Mouse (Mus musculus) forebrain, embryonic 14.5 days (tissue): ENCODE results near the gene Saa2. TPM values are rescaled to one million over a fixed set of nuclear protein-coding genes. Genes with fewer than 3 reads are reported as not detected.

Experiments
- ATAC-seq: fragments of 200-750 bp; cut with Nextera tagmentation; 2 replicates; pipeline ENCODE4 v1.8.0; 2017; ENCODE audit warnings: mild to moderate bottlenecking, moderate library complexity
- DNase-seq: peaks from one replicate; pipeline ENCODE4 v3.0.0-alpha.2; 2015; ENCODE audit warnings: low spot score
- H3K27ac ChIP-seq: fragments of 300-500 bp; sonication (generic); 2 replicates; pipeline ENCODE4 v1.5.1; 2014; ENCODE audit warnings: low read depth, mild to moderate bottlenecking, control low read depth, low read length, moderate library complexity
- H3K27me3 ChIP-seq: fragments of 300-500 bp; sonication (generic); replicated peaks from 2 replicates; pipeline ENCODE4 v1.6.1; 2014; ENCODE audit warnings: low read length, control low read depth, mixed read lengths; ENCODE audit not compliant: control insufficient read depth, insufficient read depth
- H3K36me3 ChIP-seq: fragments of 300-500 bp; sonication (generic); 2 replicates; pipeline ENCODE4 v1.6.1; 2014; ENCODE audit warnings: low read length, control low read depth; ENCODE audit not compliant: control insufficient read depth, insufficient read depth
- H3K4me1 ChIP-seq: fragments of 300-500 bp; sonication (generic); 2 replicates; pipeline ENCODE4 v1.6.1; 2014; ENCODE audit warnings: antibody characterized with exemption, low read length, control low read depth; ENCODE audit not compliant: control insufficient read depth, insufficient read depth
- H3K4me2 ChIP-seq: fragments of 300-500 bp; sonication (generic); 2 replicates; pipeline ENCODE4 v1.6.1; 2014; ENCODE audit warnings: mild to moderate bottlenecking, control low read depth, low read length
- H3K4me3 ChIP-seq: fragments of 300-500 bp; sonication (generic); 2 replicates; pipeline ENCODE4 v1.5.1; 2014; ENCODE audit warnings: low read depth, low read length, control low read depth
- H3K9ac ChIP-seq: fragments of 300-500 bp; sonication (generic); 2 replicates; pipeline ENCODE4 v1.6.1; 2014; ENCODE audit warnings: mild to moderate bottlenecking, low read length, control low read depth, moderate library complexity
- H3K9me3 ChIP-seq: fragments of 300-500 bp; sonication (generic); replicated peaks from 2 replicates; pipeline ENCODE4 v1.6.1; 2016; ENCODE audit warnings: low read length, control low read depth, mixed read lengths; ENCODE audit not compliant: control insufficient read depth
- WGBS: fragments of 180-500 bp; shearing (Covaris S2); extraction: QIAGEN DNeasy Blood & Tissue Kit; methylation state at CpG from one replicate; pipeline ENCODE4 v1.1.7; 2014; 5-methylcytosine and 5-hydroxymethylcytosine counted together
- polyA plus RNA-seq: library from polyadenylated mRNA; unstranded; fragments of >200 nt; fragmentation: Nextera tagmentation; extraction: Ambion mirVana; gene quantifications from 2 replicates; pipeline ENCODE4 v1.2.1, GENCODE M21; 2014

Saa2 gene
- polyA plus RNA-seq, result not detected in 2 replicates

DNA sequence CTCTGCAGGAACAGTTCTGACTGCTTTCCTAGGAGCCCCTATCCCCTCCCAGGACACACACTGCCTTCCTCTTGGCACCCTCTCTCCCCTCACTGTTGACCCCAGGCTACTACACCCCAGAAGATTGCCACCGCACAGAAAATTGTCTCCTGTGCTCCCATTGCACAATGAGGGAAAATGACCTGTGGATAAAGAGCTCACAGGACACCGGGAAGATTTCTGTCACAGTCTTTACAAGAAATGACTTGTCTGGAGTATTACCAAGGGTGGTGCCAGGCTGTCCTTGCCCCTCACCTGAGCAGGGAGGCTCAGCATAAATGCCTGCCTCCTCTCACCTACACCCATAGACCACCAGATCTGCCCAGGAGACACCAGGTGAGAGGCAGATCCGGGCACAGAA lies at the start of gene Saa2:
TSS of gene Saa2 (plus strand) at position 301 of the 400 bp plus-strand sequence.
- ATAC-seq (no peak), DNase-seq (no peak)
- Histone ChIP-seq H3K27ac (no peak within 1 kb of the TSS), H3K27me3 (no peaks in the 10 kb centered on the region), H3K36me3 (no peaks in the 10 kb centered on the region), H3K9me3 (no peaks in the 10 kb centered on the region), H3K4me1 (no peaks in the 10 kb centered on the region), H3K4me2 (no peak within 1 kb of the TSS), H3K4me3 (no peak within 1 kb of the TSS), H3K9ac (no peak within 1 kb of the TSS)
- WGBS, result 74% methylated on average over 3 of the region's 3 CpGs

DNA sequence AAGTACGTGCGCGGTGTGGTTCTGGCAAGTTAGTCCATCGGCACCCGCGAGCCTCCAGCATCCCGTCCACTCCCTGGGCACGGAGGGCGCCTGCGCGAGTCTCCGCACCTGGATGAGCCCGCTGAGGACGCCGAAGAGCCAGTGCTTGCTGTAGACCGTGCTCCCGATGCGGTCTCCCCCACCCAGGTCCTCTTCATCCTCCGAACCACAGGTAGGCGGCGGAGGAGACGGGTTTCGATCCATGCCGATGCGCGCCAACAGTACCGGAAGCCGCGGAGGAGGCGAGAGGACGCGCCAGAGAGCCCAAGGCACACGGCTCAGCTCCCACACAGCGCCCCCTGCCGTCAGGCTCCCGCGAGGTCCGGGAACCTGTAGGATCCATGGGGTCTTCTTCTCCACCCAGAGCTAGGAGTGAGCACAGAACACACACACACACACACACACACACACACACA lies 41.2 kb upstream of the Saa2 start, which contains the start of gene Saal1:
TSS of gene Saal1 (minus strand) at position 291 of the 455 bp plus-strand sequence.
- peak within 1 kb of the TSS; percentile 76 for H3K27ac ChIP-seq
- H3K36me3 ChIP-seq, result peaks cover 25% of the 10 kb centered on the region

GRCm38 (mm10) chr7:46712250-46712649 lies 39.3 kb upstream of the Saa2 start:
- Histone ChIP-seq H3K4me3 (no peak overlapping the region), H3K9me3 (no peaks in the 10 kb centered on the region), H3K9ac (no peak overlapping the region), H3K4me1 (peaks cover 5% of the 10 kb centered on the region; the same call in 1 of the 2 replicates), H3K4me2 (no peak overlapping the region), H3K36me3 (peaks cover 11% of the 10 kb centered on the region), H3K27me3 (no peaks in the 10 kb centered on the region), H3K27ac (no peak overlapping the region)
- WGBS, result 80% methylated on average over 6 of the region's 6 CpGs
- DNase-seq (no peak), ATAC-seq (no peak)

More for the DNA sequence above, 41.2 kb upstream of the Saa2 start, which contains the start of gene Saal1:
- peaks cover 5% of the 10 kb centered on the region; the same call in 1 of the 2 replicates for H3K4me1 ChIP-seq
- no peaks in the 10 kb centered on the region for H3K9me3 ChIP-seq
- peak within 1 kb of the TSS; percentile 95 for H3K9ac ChIP-seq
- H3K4me3 ChIP-seq, result peak within 1 kb of the TSS; percentile 85
- H3K27me3 ChIP-seq, result no peaks in the 10 kb centered on the region
- DNase-seq (peak; percentile 93), ATAC-seq (peak; percentile 98)
- WGBS, result under 1% methylated on average over 37 of the region's 38 CpGs
- H3K4me2 ChIP-seq, result peak within 1 kb of the TSS; percentile 49

DNA sequence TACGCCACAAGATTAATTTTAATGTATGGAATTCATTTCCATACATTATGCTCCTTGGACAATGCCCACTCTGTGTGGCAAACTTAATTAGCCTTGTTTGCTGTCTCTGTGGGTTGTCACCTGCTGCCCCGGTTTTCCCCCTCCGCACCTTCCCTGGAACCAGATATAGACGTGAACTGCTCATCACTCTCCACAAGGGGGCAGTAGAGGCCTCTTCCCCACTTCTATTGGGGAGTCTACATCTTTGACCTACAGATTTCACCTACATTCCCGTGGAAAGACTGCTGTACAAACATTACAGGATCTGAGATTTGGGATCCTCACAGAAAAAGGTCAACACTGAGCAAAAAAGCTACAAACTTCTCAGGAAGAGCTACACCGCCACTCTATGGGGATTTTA lies 37.1 kb upstream of the Saa2 start:
- no peak overlapping the region for H3K4me2 ChIP-seq
- H3K36me3 ChIP-seq, result no peaks in the 10 kb centered on the region
- no peak overlapping the region for H3K4me3 ChIP-seq
- H3K9me3 ChIP-seq, result no peaks in the 10 kb centered on the region
- no peaks in the 10 kb centered on the region for H3K27me3 ChIP-seq
- DNase-seq (peak; percentile 53), ATAC-seq (no peak)
- no peak overlapping the region for H3K27ac ChIP-seq
- no peak overlapping the region for H3K9ac ChIP-seq
- peaks cover 3% of the 10 kb centered on the region; the same call in 1 of the 2 replicates for H3K4me1 ChIP-seq
- WGBS, result 27% methylated on average over 6 of the region's 6 CpGs

DNA sequence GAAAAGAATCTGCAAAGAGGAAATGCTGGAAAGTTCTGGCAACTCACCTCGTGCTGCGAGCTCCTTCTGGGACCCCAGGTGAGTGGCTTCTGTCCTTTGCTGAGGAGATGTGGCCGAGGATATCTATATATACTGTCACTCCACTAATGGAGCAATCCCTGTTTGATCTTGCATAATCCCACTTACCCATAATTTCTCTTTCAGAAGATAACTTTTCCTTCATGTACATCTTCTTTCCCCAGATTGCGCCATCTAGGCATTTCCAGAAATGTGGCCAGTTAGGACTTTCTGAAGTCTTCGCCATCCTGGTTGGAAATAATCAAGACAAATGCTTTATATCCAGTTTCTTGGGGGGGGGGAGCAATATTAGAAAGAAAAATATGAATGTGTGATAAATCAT lies 36.0 kb upstream of the Saa2 start, which contains the start of gene Saa3:
TSS of gene Saa3 (minus strand) at position 101 of the 400 bp plus-strand sequence.
- no peak within 1 kb of the TSS for H3K27ac ChIP-seq
- H3K27me3 ChIP-seq, result no peaks in the 10 kb centered on the region
- no peak for ATAC-seq
- no peaks in the 10 kb centered on the region for H3K9me3 ChIP-seq
- H3K4me2 ChIP-seq, result no peak within 1 kb of the TSS
- no peaks in the 10 kb centered on the region for H3K4me1 ChIP-seq
- no peak within 1 kb of the TSS for H3K9ac ChIP-seq
- no peaks in the 10 kb centered on the region for H3K36me3 ChIP-seq
- WGBS, result 92% methylated on average over 5 of the region's 5 CpGs
- no peak within 1 kb of the TSS for H3K4me3 ChIP-seq
- DNase-seq, result no peak

GRCm38 (mm10) chr7:46716897-46717296 lies 34.7 kb upstream of the Saa2 start:
- H3K4me3 ChIP-seq, result no peak overlapping the region
- H3K9ac ChIP-seq, result no peak overlapping the region
- H3K36me3 ChIP-seq, result no peaks in the 10 kb centered on the region
- H3K4me1 ChIP-seq, result no peaks in the 10 kb centered on the region
- no peak for ATAC-seq
- H3K4me2 ChIP-seq, result no peak overlapping the region
- H3K27ac ChIP-seq, result no peak overlapping the region
- DNase-seq, result peak; percentile 7
- no peaks in the 10 kb centered on the region for H3K9me3 ChIP-seq
- 61% methylated on average over 5 of the region's 5 CpGs for WGBS
- H3K27me3 ChIP-seq, result no peaks in the 10 kb centered on the region

DNA sequence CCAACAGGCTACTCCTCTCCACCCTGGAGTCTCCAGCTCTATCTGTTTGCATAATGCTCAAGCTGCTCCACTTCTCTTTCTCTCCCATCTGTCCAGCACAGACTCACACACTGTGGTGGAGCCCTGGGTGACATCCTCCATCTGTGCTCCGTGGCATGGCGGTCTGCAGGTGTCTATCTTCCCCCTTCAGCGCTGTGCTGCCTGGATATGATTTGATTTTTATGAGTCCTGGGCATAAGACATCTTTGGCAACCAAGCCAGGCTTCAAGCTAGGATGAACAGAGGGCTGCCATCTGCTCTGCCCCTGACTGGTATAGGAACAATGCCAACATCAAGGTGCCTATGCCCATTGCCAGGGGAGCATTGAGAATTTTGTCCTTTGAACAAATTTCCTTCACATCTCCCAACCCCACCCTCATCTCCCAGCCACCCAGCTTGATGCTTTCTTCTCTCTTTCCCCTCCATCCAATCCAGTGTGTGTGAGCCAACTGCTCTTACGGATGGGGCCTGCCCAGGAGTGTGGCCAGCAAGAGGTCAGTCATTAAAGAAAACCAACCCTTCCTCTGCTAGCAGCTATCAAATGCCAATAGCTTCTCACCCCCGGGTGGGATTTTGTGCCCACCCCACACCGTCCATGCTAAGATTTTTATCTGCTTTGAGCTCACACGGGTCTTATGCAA lies 32.9 kb upstream of the Saa2 start:
- Histone ChIP-seq H3K36me3 (no peaks in the 10 kb centered on the region), H3K27ac (peak overlapping the region; percentile 33; the same call in 1 of the 2 replicates), H3K4me2 (no peak overlapping the region), H3K9me3 (no peaks in the 10 kb centered on the region), H3K4me3 (no peak overlapping the region), H3K4me1 (no peaks in the 10 kb centered on the region), H3K9ac (no peak overlapping the region), H3K27me3 (no peaks in the 10 kb centered on the region)
- DNase-seq (peak; percentile 66), ATAC-seq (peak; percentile 88)
- WGBS, result 74% methylated on average over 7 of the region's 7 CpGs

GRCm38 (mm10) chr7:46719526-46719925 lies 32.1 kb upstream of the Saa2 start:
- WGBS, result 86% methylated on average over 7 of the region's 7 CpGs
- no peaks in the 10 kb centered on the region for H3K27me3 ChIP-seq
- no peaks in the 10 kb centered on the region for H3K4me1 ChIP-seq
- no peak overlapping the region for H3K4me2 ChIP-seq
- no peaks in the 10 kb centered on the region for H3K36me3 ChIP-seq
- no peaks in the 10 kb centered on the region for H3K9me3 ChIP-seq
- no peak overlapping the region for H3K27ac ChIP-seq
- no peak overlapping the region for H3K4me3 ChIP-seq
- ATAC-seq (no peak), DNase-seq (no peak)
- H3K9ac ChIP-seq, result no peak overlapping the region

DNA sequence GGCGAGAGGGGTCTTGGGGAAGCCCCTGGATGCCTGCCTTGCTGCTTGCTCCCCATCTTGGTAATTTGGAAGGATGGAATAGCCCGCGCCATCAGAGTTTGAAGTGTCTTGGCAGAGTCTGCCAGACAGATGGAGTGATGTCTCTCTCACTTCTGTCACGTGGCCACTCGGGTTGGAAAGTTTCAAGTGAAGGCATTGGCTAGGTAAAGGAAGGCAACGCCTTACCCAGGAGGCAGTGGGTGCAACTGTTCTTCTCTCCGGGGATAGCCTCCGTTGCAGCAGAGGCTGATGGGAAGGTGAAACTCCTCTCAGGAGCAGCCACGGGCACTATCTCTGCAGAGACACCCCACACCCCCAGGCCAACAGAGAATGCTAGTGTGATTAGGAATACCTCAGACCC lies 31.1 kb upstream of the Saa2 start:
- H3K9me3 ChIP-seq, result no peaks in the 10 kb centered on the region
- ATAC-seq (no peak; the same call in 1 of the 2 replicates), DNase-seq (peak; percentile 56)
- H3K4me1 ChIP-seq, result no peaks in the 10 kb centered on the region
- H3K27ac ChIP-seq, result no peak overlapping the region
- H3K4me3 ChIP-seq, result no peak overlapping the region
- 69% methylated on average over 9 of the region's 9 CpGs for WGBS
- no peak overlapping the region for H3K9ac ChIP-seq
- H3K4me2 ChIP-seq, result no peak overlapping the region
- no peaks in the 10 kb centered on the region for H3K36me3 ChIP-seq
- H3K27me3 ChIP-seq, result no peaks in the 10 kb centered on the region
